Comparison of ENCODE assay signal across 28 mouse cellular contexts in the genomic region with DNA sequence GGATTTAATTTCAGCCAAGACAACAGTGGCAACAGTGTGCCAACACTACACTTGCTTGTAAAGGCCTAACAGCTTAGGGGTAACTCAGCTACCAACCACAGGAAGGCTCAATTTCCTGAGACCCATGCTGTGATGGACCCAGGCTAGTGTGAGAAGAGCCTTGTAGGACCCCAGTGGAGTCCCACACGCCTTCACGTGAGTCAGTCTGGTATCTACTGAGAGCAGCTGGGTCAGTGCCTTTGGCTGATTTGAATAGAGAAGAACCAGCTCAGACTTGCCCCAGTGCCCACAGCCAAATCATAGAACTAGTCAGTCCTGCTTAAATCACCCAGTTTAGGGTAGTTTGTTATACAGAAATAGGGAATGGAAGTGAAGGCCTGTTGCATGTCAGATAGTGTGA. TPM values are rescaled to one million over a fixed set of nuclear protein-coding genes. Genes with fewer than 3 reads are reported as not detected.
"Had no signal": no experiment of that assay in that cellular context is flagged by ENCODE, and none has a peak within 500 bp of the region (broad histone marks: within the 10 kb centered on the region; RNA-seq: fewer than 3 reads in every experiment).

No protein-coding gene starts in this region.

- H3K9ac ChIP-seq: embryonic facial prominence, embryonic 12.5 days; embryonic facial prominence, embryonic 13.5 days; embryonic facial prominence, embryonic 15.5 days; forebrain, embryonic 12.5 days; forebrain, embryonic 13.5 days; forebrain, embryonic 15.5 days; forebrain, postnatal 0 days had no signal

- H3K27ac ChIP-seq: embryonic facial prominence, embryonic 10.5 days; embryonic facial prominence, embryonic 12.5 days; embryonic facial prominence, embryonic 13.5 days; embryonic facial prominence, embryonic 15.5 days; forebrain, embryonic 10.5 days; forebrain, embryonic 12.5 days; forebrain, embryonic 13.5 days; forebrain, embryonic 15.5 days; gastrocnemius, adult 2 months; heart, adult 2 months had no signal

- H3K27me3 ChIP-seq: embryonic facial prominence, embryonic 12.5 days; embryonic facial prominence, embryonic 13.5 days; embryonic facial prominence, embryonic 15.5 days; forebrain, embryonic 12.5 days; forebrain, embryonic 13.5 days; forebrain, embryonic 15.5 days had no signal

- DNase-seq: cerebellum, adult 8-10 months; cerebellum, adult 9-10 months; cerebellum, adult 9-11 months; cerebellum, postnatal 10 days; cerebellum, postnatal 14 days; cerebellum, postnatal 25 days; cerebellum, postnatal 36 days; embryo, embryonic 11 days; forebrain, postnatal 0 days; gastrocnemius, adult 2 months; gastrocnemius, postnatal 10 days; gastrocnemius, postnatal 14 days; gastrocnemius, postnatal 25 days; gastrocnemius, postnatal 36 days; heart, adult 11 months; heart, adult 18-20 months; heart, adult 2 months had no signal

- H3K36me3 ChIP-seq: embryonic facial prominence, embryonic 10.5 days; embryonic facial prominence, embryonic 12.5 days; embryonic facial prominence, embryonic 13.5 days; embryonic facial prominence, embryonic 15.5 days; forebrain, embryonic 10.5 days; forebrain, embryonic 12.5 days; forebrain, embryonic 15.5 days had no signal

- H3K9me3 ChIP-seq: embryonic facial prominence, embryonic 10.5 days; embryonic facial prominence, embryonic 12.5 days; embryonic facial prominence, embryonic 13.5 days; embryonic facial prominence, embryonic 15.5 days; forebrain, embryonic 10.5 days; forebrain, embryonic 12.5 days; forebrain, embryonic 13.5 days; forebrain, embryonic 15.5 days had no signal

- H3K4me3 ChIP-seq: embryonic facial prominence, embryonic 10.5 days; embryonic facial prominence, embryonic 12.5 days; embryonic facial prominence, embryonic 13.5 days; embryonic facial prominence, embryonic 15.5 days; erythroblast, embryonic 14.5 days; forebrain, embryonic 10.5 days; forebrain, embryonic 12.5 days; forebrain, embryonic 13.5 days; forebrain, embryonic 15.5 days; gastrocnemius, adult 2 months; heart, adult 2 months had no signal

- H3K4me2 ChIP-seq: embryonic facial prominence, embryonic 12.5 days; embryonic facial prominence, embryonic 13.5 days; embryonic facial prominence, embryonic 15.5 days; forebrain, embryonic 12.5 days; forebrain, embryonic 13.5 days; forebrain, embryonic 15.5 days had no signal

- H3K4me1 ChIP-seq: embryonic facial prominence, embryonic 10.5 days; embryonic facial prominence, embryonic 12.5 days; embryonic facial prominence, embryonic 13.5 days; embryonic facial prominence, embryonic 15.5 days; forebrain, embryonic 10.5 days; forebrain, embryonic 12.5 days; forebrain, embryonic 13.5 days; forebrain, embryonic 15.5 days had no signal

RNA-seq across cellular contexts. Expression of gene Dclk3, which starts 40.8 kb away (rescaled TPM):
- total RNA-seq: common myeloid progenitor, adult 5-6 weeks; granulocyte monocyte progenitor cell, adult 5-6 weeks had no signal
- polyA plus RNA-seq: erythroblast, embryonic 14.5 days had no signal
